Mouse (Mus musculus) liver, embryonic 11.5 days (tissue): ENCODE data around the gene Pfn3. TPM values are rescaled to one million over a fixed set of nuclear protein-coding genes. Genes with fewer than 3 reads are reported as not detected.

Experiments
- ATAC-seq: fragments of 200-750 bp; cut with Nextera tagmentation; replicated peaks from 2 replicates; pipeline ENCODE4 v1.8.0; 2017; ENCODE audit warnings: moderate number of reproducible peaks, mild to moderate bottlenecking, moderate TSS enrichment, moderate library complexity; ENCODE audit not compliant: low FRiP score
- DNase-seq: peaks from one replicate; pipeline ENCODE4 v3.0.0-alpha.2; 2017; ENCODE audit warnings: low spot score
- H3K27ac ChIP-seq: fragments of 300-500 bp; sonication (generic); 2 replicates; pipeline ENCODE4 v1.5.1; 2014; ENCODE audit warnings: mild to moderate bottlenecking, low read depth, low read length, control low read depth
- H3K27me3 ChIP-seq: fragments of 300-500 bp; sonication (generic); replicated peaks from 2 replicates; pipeline ENCODE4 v1.6.1; 2014; ENCODE audit warnings: low read length, mixed read lengths; ENCODE audit not compliant: control insufficient read depth, insufficient read depth
- H3K36me3 ChIP-seq: fragments of 300-500 bp; sonication (generic); 2 replicates; pipeline ENCODE4 v1.6.1; 2014; ENCODE audit warnings: mild to moderate bottlenecking, low read length, moderate library complexity, mixed read lengths; ENCODE audit not compliant: control insufficient read depth, insufficient read depth
- H3K4me1 ChIP-seq: fragments of 300-500 bp; sonication (generic); replicated peaks from 2 replicates; pipeline ENCODE4 v1.6.1; 2014; ENCODE audit warnings: low read length, mixed read lengths; ENCODE audit not compliant: control insufficient read depth, insufficient read depth
- H3K4me2 ChIP-seq: fragments of 300-500 bp; sonication (generic); 2 replicates; pipeline ENCODE4 v1.6.1; 2014; ENCODE audit warnings: mild to moderate bottlenecking, control low read depth, moderate library complexity
- H3K4me3 ChIP-seq: fragments of 300-500 bp; sonication (generic); 2 replicates; pipeline ENCODE4 v1.5.1; 2014; ENCODE audit warnings: low read depth, low read length, control low read depth
- H3K9ac ChIP-seq: fragments of 300-500 bp; sonication (generic); 2 replicates; pipeline ENCODE4 v1.6.1; 2014; ENCODE audit warnings: low read depth, low read length, control low read depth
- H3K9me3 ChIP-seq: fragments of 300-500 bp; sonication (generic); 2 replicates; pipeline ENCODE4 v1.6.1; 2016; ENCODE audit warnings: low read length, inconsistent platforms, mixed read lengths; ENCODE audit not compliant: control insufficient read depth
- WGBS: fragments of 180-500 bp; shearing (Covaris S2); extraction: QIAGEN DNeasy Blood & Tissue Kit; methylation state at CpG from one replicate; pipeline ENCODE4 v1.1.7; 2014; 5-methylcytosine and 5-hydroxymethylcytosine counted together
- polyA plus RNA-seq: library from polyadenylated mRNA; unstranded; fragments of >200 nt; fragmentation: Nextera tagmentation; extraction: Ambion mirVana; gene quantifications from 2 replicates; pipeline ENCODE4 v1.2.1, GENCODE M21; 2014

The Pfn3 gene
- polyA plus RNA-seq, 1 experiment from 2014 or later = not detected

- H3K4me3 ChIP-seq = no peak overlapping the region
- no peak overlapping the region for H3K27ac ChIP-seq
- no peaks in the 10 kb centered on the region for H3K27me3 ChIP-seq
- ATAC-seq = no peak
- peaks cover 39% of the 10 kb centered on the region for H3K36me3 ChIP-seq
- H3K9me3 ChIP-seq = no peaks in the 10 kb centered on the region
- H3K9ac ChIP-seq = no peak overlapping the region
- no peak for DNase-seq
- H3K4me2 ChIP-seq = no peak overlapping the region
- peaks cover 34% of the 10 kb centered on the region for H3K4me1 ChIP-seq
- WGBS = 82% methylated on average over 17 of the region's 17 CpGs
Observed at GRCm38 (mm10) chr13:55449679-55450441, 34.8 kb upstream of the Pfn3 start.

GRCm38 (mm10) chr13:55449205-55449604 is 34.2 kb upstream of the Pfn3 start:
- Histone ChIP-seq H3K36me3 (peaks cover 38% of the 10 kb centered on the region), H3K27ac (no peak overlapping the region), H3K9ac (no peak overlapping the region), H3K4me3 (no peak overlapping the region), H3K4me2 (no peak overlapping the region), H3K27me3 (no peaks in the 10 kb centered on the region), H3K9me3 (no peaks in the 10 kb centered on the region), H3K4me1 (peaks cover 34% of the 10 kb centered on the region)
- WGBS = 82% methylated on average over 9 of the region's 9 CpGs
- no peak for DNase-seq
- ATAC-seq = no peak

GRCm38 (mm10) chr13:55448131-55448530 is 33.1 kb upstream of the Pfn3 start:
- Histone ChIP-seq H3K4me3 (no peak overlapping the region), H3K27me3 (no peaks in the 10 kb centered on the region), H3K9me3 (no peaks in the 10 kb centered on the region), H3K4me2 (no peak overlapping the region), H3K4me1 (peaks cover 34% of the 10 kb centered on the region), H3K27ac (no peak overlapping the region), H3K36me3 (peaks cover 30% of the 10 kb centered on the region), H3K9ac (no peak overlapping the region)
- WGBS = 94% methylated on average over 5 of the region's 5 CpGs
- DNase-seq (no peak), ATAC-seq (no peak)

- WGBS = 20% methylated on average over 3 of the region's 3 CpGs
- no peaks in the 10 kb centered on the region for H3K9me3 ChIP-seq
- H3K4me1 ChIP-seq = peaks cover 34% of the 10 kb centered on the region
- DNase-seq (no peak), ATAC-seq (no peak)
- H3K36me3 ChIP-seq = peaks cover 27% of the 10 kb centered on the region
- H3K27me3 ChIP-seq = no peaks in the 10 kb centered on the region
- peak overlapping the region; percentile 95 for H3K4me2 ChIP-seq
- H3K27ac ChIP-seq = peak overlapping the region; percentile 97
- H3K4me3 ChIP-seq = peak overlapping the region; percentile 90; the same call in 1 of the 2 replicates
- 0 out of 2 replicates have a peak overlapping the region, but pooled peaks have one; percentile 96 for H3K9ac ChIP-seq
Observed at GRCm38 (mm10) chr13:55447543-55447943, 32.5 kb upstream of the Pfn3 start.

GRCm38 (mm10) chr13:55446483-55447105 is 31.6 kb upstream of the Pfn3 start:
- Histone ChIP-seq H3K4me3 (peak overlapping the region; percentile 90), H3K4me1 (peaks cover 34% of the 10 kb centered on the region), H3K9ac (peak overlapping the region; percentile 96), H3K9me3 (no peaks in the 10 kb centered on the region), H3K27ac (peak overlapping the region; percentile 97), H3K27me3 (no peaks in the 10 kb centered on the region), H3K36me3 (peaks cover 18% of the 10 kb centered on the region), H3K4me2 (peak overlapping the region; percentile 95)
- DNase-seq = no peak
- WGBS = 53% methylated on average over 6 of the region's 6 CpGs
- peak; percentile 51 for ATAC-seq

- H3K4me3 ChIP-seq = peak overlapping the region; percentile 90
- WGBS = under 1% methylated on average over 63 of the region's 66 CpGs
- H3K36me3 ChIP-seq = peaks cover 8% of the 10 kb centered on the region
- H3K4me1 ChIP-seq = peaks cover 34% of the 10 kb centered on the region
- peak overlapping the region; percentile 95 for H3K4me2 ChIP-seq
- H3K9me3 ChIP-seq = no peaks in the 10 kb centered on the region
- DNase-seq (no peak), ATAC-seq (no peak)
- no peaks in the 10 kb centered on the region for H3K27me3 ChIP-seq
- H3K9ac ChIP-seq = peak overlapping the region; percentile 96
- peak overlapping the region; percentile 97 for H3K27ac ChIP-seq
Observed at GRCm38 (mm10) chr13:55445361-55446091, 30.5 kb upstream of the Pfn3 start.

GRCm38 (mm10) chr13:55444937-55445315 is 29.9 kb upstream of the Pfn3 start, which contains the start of gene Grk6:
Grk6 (plus strand) TSS chr13:55445072.
- peak within 1 kb of the TSS; percentile 96 for H3K9ac ChIP-seq
- peak within 1 kb of the TSS; percentile 90 for H3K4me3 ChIP-seq
- H3K27me3 ChIP-seq = no peaks in the 10 kb centered on the region
- ATAC-seq (peak; percentile 94), DNase-seq (peak; percentile 99)
- WGBS = 1% methylated on average over 34 of the region's 35 CpGs
- peaks cover 33% of the 10 kb centered on the region for H3K4me1 ChIP-seq
- peak within 1 kb of the TSS; percentile 95 for H3K4me2 ChIP-seq
- peak within 1 kb of the TSS; percentile 97 for H3K27ac ChIP-seq
- H3K9me3 ChIP-seq = no peaks in the 10 kb centered on the region
- H3K36me3 ChIP-seq = peaks cover 2% of the 10 kb centered on the region; the same call in 1 of the 2 replicates

GRCm38 (mm10) chr13:55444286-55444936 is 29.4 kb upstream of the Pfn3 start:
- H3K4me3 ChIP-seq = peak overlapping the region; percentile 90
- H3K36me3 ChIP-seq = no peaks in the 10 kb centered on the region; the same call in 1 of the 2 replicates
- peak overlapping the region; percentile 59; the same call in 1 of the 2 replicates for H3K9ac ChIP-seq
- no peaks in the 10 kb centered on the region for H3K27me3 ChIP-seq
- no peaks in the 10 kb centered on the region for H3K9me3 ChIP-seq
- WGBS = 2% methylated on average over 33 of the region's 33 CpGs
- H3K27ac ChIP-seq = peak overlapping the region; percentile 54
- ATAC-seq = peak; percentile 56
- peaks cover 31% of the 10 kb centered on the region for H3K4me1 ChIP-seq
- DNase-seq = no peak
- peak overlapping the region; percentile 95 for H3K4me2 ChIP-seq
